Mouse (Mus musculus) stomach, postnatal 0 days (tissue): ENCODE measurements around the gene Slc41a2. TPM values are rescaled to one million over a fixed set of nuclear protein-coding genes. Genes with fewer than 3 reads are reported as not detected.

Experiments
- ATAC-seq: fragments of 200-750 bp; cut with Nextera tagmentation; 2 replicates; pipeline ENCODE4 v1.8.0; 2017; ENCODE audit not compliant: low FRiP score, low TSS enrichment
- DNase-seq: peaks from one replicate; pipeline ENCODE4 v3.0.0-alpha.2; 2016; ENCODE audit warnings: low spot score
- H3K27ac ChIP-seq: fragments of 300-500 bp; sonication (generic); replicated peaks from 2 replicates; pipeline ENCODE4 v1.5.1; 2014; ENCODE audit warnings: mild to moderate bottlenecking, control low read depth
- H3K27me3 ChIP-seq: fragments of 300-500 bp; sonication (generic); 2 replicates; pipeline ENCODE4 v1.6.1; 2014; ENCODE audit warnings: low read length; ENCODE audit not compliant: control insufficient read depth, insufficient read depth
- H3K36me3 ChIP-seq: fragments of 300-500 bp; sonication (generic); 2 replicates; pipeline ENCODE4 v1.6.1; 2014; ENCODE audit warnings: low read length, mixed read lengths; ENCODE audit not compliant: control insufficient read depth, insufficient read depth
- H3K4me1 ChIP-seq: fragments of 300-500 bp; sonication (generic); replicated peaks from 2 replicates; pipeline ENCODE4 v1.6.1; 2014; ENCODE audit warnings: antibody characterized with exemption; ENCODE audit not compliant: control insufficient read depth, insufficient read depth
- H3K4me2 ChIP-seq: fragments of 300-500 bp; sonication (generic); replicated peaks from 2 replicates; pipeline ENCODE4 v1.6.1; 2014; ENCODE audit warnings: low read depth, mild to moderate bottlenecking, control low read depth, moderate library complexity
- H3K4me3 ChIP-seq: fragments of 300-500 bp; sonication (generic); 2 replicates; pipeline ENCODE4 v1.5.1; 2014; ENCODE audit warnings: low read depth, low read length, control low read depth
- H3K9ac ChIP-seq: fragments of 300-500 bp; sonication (generic); 2 replicates; pipeline ENCODE4 v1.6.1; 2014; ENCODE audit warnings: mild to moderate bottlenecking, low read length, control low read depth, mixed read lengths
- H3K9me3 ChIP-seq: fragments of 300-500 bp; sonication (generic); 2 replicates; pipeline ENCODE4 v1.6.1; 2016; ENCODE audit warnings: low read length; ENCODE audit not compliant: control insufficient read depth
- CTCF ChIP-seq: IDR thresholded peaks from 2 replicates; pipeline ENCODE4 v1.5.1; 2016; ENCODE audit warnings: antibody characterized with exemption, low read depth, mild to moderate bottlenecking, moderate library complexity
- EP300 ChIP-seq: optimal IDR thresholded peaks from 2 replicates; pipeline ENCODE3; 2016; ENCODE audit warnings: antibody characterized with exemption
- WGBS: fragments of 180-500 bp; shearing (Covaris S2); extraction: QIAGEN DNeasy Blood & Tissue Kit; methylation state at CpG from one replicate; pipeline ENCODE4 v1.1.7; 2014; 5-methylcytosine and 5-hydroxymethylcytosine counted together
- polyA plus RNA-seq: library from polyadenylated mRNA; unstranded; fragments of >200 nt; fragmentation: Nextera tagmentation; extraction: Ambion mirVana; gene quantifications from 2 replicates; pipeline ENCODE4 v1.2.1, GENCODE M21; 2015

Slc41a2 gene
- polyA plus RNA-seq, 1 experiment from 2014 or later = 0.92 TPM

- TF ChIP-seq CTCF (no peak), EP300 (no peak)
- Histone ChIP-seq H3K9ac (no peak overlapping the region), H3K4me3 (no peak overlapping the region), H3K4me1 (no peaks in the 10 kb centered on the region), H3K36me3 (no peaks in the 10 kb centered on the region), H3K27me3 (no peaks in the 10 kb centered on the region), H3K27ac (no peak overlapping the region), H3K4me2 (no peak overlapping the region), H3K9me3 (no peaks in the 10 kb centered on the region)
- WGBS = 59% methylated on average over 12 of the region's 12 CpGs
- no peak for ATAC-seq
- DNase-seq = no peak
Measured at GRCm38 (mm10) chr10:83209388-83209787, 128.3 kb downstream of the Slc41a2 start.

DNA sequence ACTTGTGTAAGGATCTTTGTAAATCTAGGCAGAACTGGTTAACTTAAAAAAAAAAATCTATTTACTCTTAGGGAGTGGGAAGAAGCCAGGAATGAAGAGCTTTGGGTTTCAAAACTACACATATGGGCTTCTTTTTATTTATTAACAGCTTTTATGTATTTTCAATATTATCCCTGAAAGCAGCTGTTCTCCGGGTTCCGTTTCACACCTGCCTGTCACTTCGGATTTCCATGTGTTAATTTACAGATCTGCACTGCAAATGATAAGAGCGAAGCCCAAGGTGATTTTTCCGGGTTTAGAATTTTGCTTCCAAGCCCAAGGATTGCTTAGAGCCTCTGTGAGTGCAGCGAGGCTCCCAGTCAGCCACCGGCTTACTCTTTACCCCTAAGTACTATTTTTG lies 129.2 kb downstream of the Slc41a2 start:
- Histone ChIP-seq H3K9me3 (no peaks in the 10 kb centered on the region), H3K4me3 (no peak overlapping the region), H3K4me2 (no peak overlapping the region), H3K36me3 (no peaks in the 10 kb centered on the region), H3K27me3 (no peaks in the 10 kb centered on the region), H3K9ac (no peak overlapping the region), H3K27ac (no peak overlapping the region), H3K4me1 (no peaks in the 10 kb centered on the region)
- DNase-seq (no peak), ATAC-seq (no peak)
- TF ChIP-seq CTCF (no peak), EP300 (no peak)
- 61% methylated on average over 7 of the region's 7 CpGs for WGBS

DNA sequence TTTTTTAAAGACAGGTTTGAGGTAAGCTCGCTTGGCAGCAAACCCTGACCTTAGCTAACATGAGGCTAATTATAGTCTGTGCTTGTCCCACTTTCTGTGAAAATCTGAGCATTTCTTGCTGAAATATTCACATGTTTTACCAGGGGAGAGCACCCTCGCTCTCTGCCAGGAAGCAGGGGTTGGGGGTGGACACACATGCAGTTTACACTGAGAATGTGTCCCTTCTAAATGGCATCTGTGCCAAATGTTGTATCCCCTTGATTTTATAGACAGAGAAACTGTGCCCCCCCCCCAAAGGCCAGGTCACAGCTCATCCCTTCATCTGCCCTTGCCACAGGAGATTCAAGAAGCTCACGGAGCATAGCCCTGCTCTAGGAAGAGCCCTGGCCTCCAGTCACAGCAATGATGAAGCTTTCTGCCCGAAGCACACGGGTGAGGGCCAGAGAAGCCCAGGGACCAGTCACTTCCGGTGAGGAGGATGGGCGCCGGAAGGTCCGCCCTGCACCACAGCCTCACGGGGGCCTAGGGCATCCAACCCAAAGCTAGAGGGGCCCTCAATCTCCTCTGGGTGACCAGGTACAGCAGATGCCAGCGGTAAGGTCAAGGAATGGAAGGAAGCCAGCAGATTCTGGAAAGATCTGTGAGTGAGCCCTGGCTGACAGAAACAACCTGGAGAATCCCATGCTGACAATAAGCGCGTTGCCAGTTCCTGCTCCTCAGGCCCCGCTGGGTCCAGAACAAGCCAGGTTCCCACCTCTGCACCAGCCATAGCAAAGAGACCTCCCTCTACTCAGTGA lies 134.6 kb downstream of the Slc41a2 start:
- WGBS = 83% methylated on average over 14 of the region's 14 CpGs
- Histone ChIP-seq H3K36me3 (no peaks in the 10 kb centered on the region), H3K9ac (no peak overlapping the region), H3K9me3 (no peaks in the 10 kb centered on the region), H3K27me3 (no peaks in the 10 kb centered on the region), H3K27ac (no peak overlapping the region), H3K4me2 (no peak overlapping the region), H3K4me3 (no peak overlapping the region), H3K4me1 (no peaks in the 10 kb centered on the region)
- TF ChIP-seq CTCF (no peak), EP300 (no peak)
- DNase-seq (no peak), ATAC-seq (no peak)

DNA sequence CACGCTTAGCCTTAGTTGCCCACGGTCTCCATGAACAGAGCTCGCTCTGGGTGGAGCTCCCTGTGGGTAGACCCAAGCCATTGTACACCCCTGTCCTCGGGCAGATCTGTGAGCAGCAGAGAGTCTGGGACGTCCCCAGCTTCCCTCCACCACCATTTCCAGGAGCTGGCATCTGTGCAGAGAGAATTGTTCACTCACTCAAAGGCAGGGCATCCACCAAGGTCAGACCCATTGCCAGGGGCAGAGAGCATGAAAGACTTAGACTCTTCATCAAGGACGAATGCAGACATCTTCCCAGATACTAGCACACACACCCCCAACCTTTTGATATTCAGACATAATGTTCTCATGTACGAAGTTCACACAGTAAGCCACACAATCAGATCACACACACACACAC lies 136.2 kb downstream of the Slc41a2 start:
- ATAC-seq (no peak), DNase-seq (no peak)
- H3K9me3 ChIP-seq = no peaks in the 10 kb centered on the region
- no peak for TF ChIP-seq EP300
- no peak for TF ChIP-seq CTCF
- H3K27me3 ChIP-seq = no peaks in the 10 kb centered on the region
- no peak overlapping the region for H3K27ac ChIP-seq
- H3K9ac ChIP-seq = no peak overlapping the region
- no peak overlapping the region for H3K4me3 ChIP-seq
- H3K4me2 ChIP-seq = no peak overlapping the region
- no peaks in the 10 kb centered on the region for H3K4me1 ChIP-seq
- WGBS = 84% methylated on average over 7 of the region's 7 CpGs
- no peaks in the 10 kb centered on the region for H3K36me3 ChIP-seq

DNA sequence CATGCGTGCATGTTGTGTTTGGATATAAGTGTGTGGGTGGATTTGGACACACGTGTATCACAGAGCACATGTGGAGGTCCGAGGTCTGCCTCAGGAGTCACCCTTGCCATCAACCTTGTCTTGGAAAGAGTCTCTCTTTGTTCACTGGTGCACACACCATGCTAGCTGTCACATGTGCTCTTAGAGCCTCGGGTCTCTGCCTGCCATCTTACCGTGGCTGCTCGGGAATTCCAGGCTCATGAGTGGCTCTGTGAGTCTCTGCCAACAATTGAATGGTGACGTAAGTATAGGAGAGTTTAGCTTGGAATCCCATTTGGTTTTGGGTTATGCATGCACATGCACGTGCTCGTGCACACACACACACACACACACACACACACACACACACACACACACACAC lies 138.4 kb downstream of the Slc41a2 start:
- WGBS = 81% methylated on average over 9 of the region's 9 CpGs
- Histone ChIP-seq H3K9me3 (no peaks in the 10 kb centered on the region), H3K36me3 (no peaks in the 10 kb centered on the region), H3K4me3 (no peak overlapping the region), H3K4me2 (no peak overlapping the region), H3K27me3 (no peaks in the 10 kb centered on the region), H3K9ac (no peak overlapping the region), H3K4me1 (no peaks in the 10 kb centered on the region), H3K27ac (no peak overlapping the region)
- ATAC-seq (no peak), DNase-seq (no peak)
- TF ChIP-seq CTCF = no peak
- no peak for TF ChIP-seq EP300

DNA sequence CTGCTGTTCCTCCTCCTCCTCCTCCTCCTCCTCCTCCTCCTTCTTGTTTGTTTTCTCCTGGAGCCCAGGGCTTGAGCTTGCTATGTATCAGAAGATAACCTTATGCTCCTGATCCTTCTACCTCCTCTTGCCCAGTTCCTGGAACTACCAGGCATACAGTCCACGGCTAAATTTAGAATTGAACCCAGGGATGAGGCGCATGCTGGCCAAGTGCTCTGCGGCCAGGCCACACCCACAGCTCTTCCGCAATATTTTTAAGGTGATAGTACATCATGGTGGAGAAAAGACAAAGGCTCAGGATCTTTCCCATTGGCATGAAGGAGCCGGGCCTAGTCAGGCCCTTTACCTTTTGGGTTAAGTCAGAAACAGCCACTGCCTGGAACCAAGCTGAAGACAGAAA lies 139.0 kb downstream of the Slc41a2 start:
- Histone ChIP-seq H3K9me3 (no peaks in the 10 kb centered on the region), H3K27me3 (no peaks in the 10 kb centered on the region), H3K27ac (no peak overlapping the region), H3K4me3 (no peak overlapping the region), H3K9ac (no peak overlapping the region), H3K36me3 (no peaks in the 10 kb centered on the region), H3K4me2 (no peak overlapping the region), H3K4me1 (no peaks in the 10 kb centered on the region)
- WGBS = 65% methylated on average over 5 of the region's 5 CpGs
- no peak for DNase-seq
- TF ChIP-seq EP300 (no peak), CTCF (no peak)
- no peak for ATAC-seq
